Mouse (Mus musculus) embryo, embryonic 10.5 days (tissue): ENCODE results near the gene Vav1.

ENCODE experiments used
- DNase-seq: peaks from one replicate; pipeline ENCODE4 v3.0.0-alpha.2; 2015; ENCODE audit warnings: low spot score

Vav1 gene

GRCm38 (mm10) chr17:57339298-57339697 lies 60.4 kb downstream of the Vav1 start:
- no peak for DNase-seq

- no peak for DNase-seq
These were observed 62.7 kb downstream of the Vav1 start for GRCm38 (mm10) chr17:57341568-57341967.

- no peak for DNase-seq
These were observed 65.3 kb downstream of the Vav1 start for GRCm38 (mm10) chr17:57344029-57344707.

GRCm38 (mm10) chr17:57347017-57347416 lies 68.1 kb downstream of the Vav1 start:
- DNase-seq = no peak

GRCm38 (mm10) chr17:57347781-57348180 lies 68.9 kb downstream of the Vav1 start:
- no peak for DNase-seq

GRCm38 (mm10) chr17:57349067-57349466 lies 70.2 kb downstream of the Vav1 start:
- DNase-seq = no peak

DNA sequence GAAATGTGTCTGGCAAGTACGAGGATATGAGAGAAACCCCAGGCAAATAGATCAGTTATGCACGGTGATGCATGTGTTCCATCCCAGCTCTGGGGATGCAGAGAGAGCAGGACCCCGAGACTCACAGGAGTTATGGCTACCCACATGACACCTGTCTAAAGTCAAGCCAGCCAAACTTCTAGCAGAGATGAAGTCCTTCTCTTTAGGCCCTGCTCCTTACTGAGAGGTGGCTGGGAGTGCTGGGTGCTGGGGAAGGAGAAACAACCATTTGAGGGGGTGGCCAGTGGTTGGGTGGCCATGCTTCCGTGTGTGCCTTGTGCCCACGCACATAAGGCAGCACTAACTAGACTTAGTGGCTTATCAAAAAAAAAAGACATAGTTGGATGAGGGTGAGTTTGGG lies 71.3 kb downstream of the Vav1 start:
- no peak for DNase-seq

DNA sequence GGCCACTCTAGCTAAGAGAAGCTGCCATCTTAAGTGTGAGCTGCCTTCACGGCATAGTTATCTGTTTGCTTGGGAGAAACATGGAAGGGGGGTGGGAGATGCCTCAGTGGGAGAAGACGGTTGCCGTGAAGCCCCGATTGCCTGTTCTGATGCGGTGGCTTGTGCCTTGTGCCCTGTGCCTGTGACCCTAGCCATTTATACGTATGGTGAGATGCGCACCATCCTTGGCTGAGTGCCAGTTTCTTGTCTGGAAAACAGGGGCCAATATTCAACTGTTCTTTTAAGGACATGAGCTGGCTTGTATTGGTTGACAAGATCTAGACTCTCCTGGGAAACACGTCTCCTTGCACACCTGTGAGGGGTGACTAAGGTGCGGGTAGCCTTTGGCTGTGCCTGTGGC lies 72.2 kb downstream of the Vav1 start:
- no peak for DNase-seq

- DNase-seq = no peak
These were observed 79.5 kb downstream of the Vav1 start, which contains the start of gene Adgre1 for GRCm38 (mm10) chr17:57358441-57358840. Adgre1 (plus strand) TSS chr17:57358691.

- DNase-seq = no peak
These were observed 80.8 kb downstream of the Vav1 start for GRCm38 (mm10) chr17:57359485-57360241.
